Mouse (Mus musculus): ENCODE data around the gene Gpd1. TPM values are rescaled to one million over a fixed set of nuclear protein-coding genes. Genes with fewer than 3 reads are reported as not detected.

Gpd1 gene
- 767 and 1,246 TPM in 2 replicates for polyA plus RNA-seq (2012; rRNA removed; ENCODE audit: low replicate concordance)

GRCm38 (mm10) chr15:99717386-99718334 is at the start of gene Gpd1:
Gpd1 (plus strand) TSS chr15:99717515.

GRCm38 (mm10) chr15:99670154-99670821 is 47.0 kb upstream of the Gpd1 start, which contains the start of gene Asic1:
Asic1 (plus strand) TSS chr15:99670368.

GRCm38 (mm10) chr15:99701999-99702900 is 15.1 kb upstream of the Gpd1 start, which contains the start of gene Smarcd1:
Smarcd1 (plus strand) TSS chr15:99702129.

GRCm38 (mm10) chr15:99705440-99706048 is 11.8 kb upstream of the Gpd1 start, which contains the start of gene Gm17349:
Gm17349 (minus strand) TSS chr15:99705490.

GRCm38 (mm10) chr15:99725341-99726155 is 8.2 kb downstream of the Gpd1 start, which contains the start of gene Cox14:
Cox14 (plus strand) TSS chr15:99725618.

GRCm38 (mm10) chr15:99772881-99772924 is 55.4 kb downstream of the Gpd1 start, which contains the start of gene Cers5:
Cers5 (minus strand) TSS chr15:99772885.

Other genes with a start within 250 kb of the Gpd1 start
- 3.3 and 5.1 TPM in 2 replicates for gene Bcdin3d, start 242.8 kb upstream of the Gpd1 start, polyA plus RNA-seq (2012; rRNA removed; ENCODE audit: low replicate concordance)
- gene Faim2, start 189.3 kb upstream of the Gpd1 start, polyA plus RNA-seq (2012; rRNA removed; ENCODE audit: low replicate concordance) = 0.43 and 1.4 TPM in 2 replicates
- gene Aqp2, start 138.5 kb upstream of the Gpd1 start, polyA plus RNA-seq (2012; rRNA removed; ENCODE audit: low replicate concordance) = 0.07 and 0.27 TPM in 2 replicates
- 0.87 and 21.0 TPM in 2 replicates for gene Aqp5, start 126.7 kb upstream of the Gpd1 start, polyA plus RNA-seq (2012; rRNA removed; ENCODE audit: low replicate concordance)
- gene Aqp6, start 116.1 kb upstream of the Gpd1 start, polyA plus RNA-seq (2012; rRNA removed; ENCODE audit: low replicate concordance) = not detected in 2 replicates
- gene Racgap1, start 65.9 kb upstream of the Gpd1 start, polyA plus RNA-seq (2012; rRNA removed; ENCODE audit: low replicate concordance) = 6.0 and 19.2 TPM in 2 replicates
- gene Asic1, start 47.1 kb upstream of the Gpd1 start, polyA plus RNA-seq (2012; rRNA removed; ENCODE audit: low replicate concordance) = 0.15 and 0.17 TPM in 2 replicates
- gene Smarcd1, start 15.4 kb upstream of the Gpd1 start, polyA plus RNA-seq (2012; rRNA removed; ENCODE audit: low replicate concordance) = 23.1 and 45.0 TPM in 2 replicates
- not detected in 2 replicates for gene Gm17349, start 12.0 kb upstream of the Gpd1 start, polyA plus RNA-seq (2012; rRNA removed; ENCODE audit: low replicate concordance)
- gene Cox14, start 8.1 kb downstream of the Gpd1 start, polyA plus RNA-seq (2012; rRNA removed; ENCODE audit: low replicate concordance) = 201 and 238 TPM in 2 replicates
- gene Cers5, start 55.4 kb downstream of the Gpd1 start, polyA plus RNA-seq (2012; rRNA removed; ENCODE audit: low replicate concordance) = 50.3 and 52.2 TPM in 2 replicates
- gene Lima1, start 157.9 kb downstream of the Gpd1 start, polyA plus RNA-seq (2012; rRNA removed; ENCODE audit: low replicate concordance) = 28.0 and 54.6 TPM in 2 replicates
- 0.13 and 0.34 TPM in 2 replicates for gene Fam186a, start 249.5 kb downstream of the Gpd1 start, polyA plus RNA-seq (2012; rRNA removed; ENCODE audit: low replicate concordance)

All from subcutaneous adipose tissue, adult 2 months (tissue).